Mouse (Mus musculus) frontal cortex, adult (tissue): ENCODE data around the gene Rictor.
"Not testable (repeated sequence)": the region's sequence is repeated elsewhere in the genome, so short reads cannot be mapped to it uniquely, and the experiment has no call there.

ENCODE experiments used
- ATAC-seq: cut with Nextera tagmentation; 2 replicates; pipeline ENCODE4 v1.9.2; 2017; ENCODE audit warnings: mild to moderate bottlenecking, moderate library complexity, mixed read lengths; ENCODE audit not compliant: low TSS enrichment

Rictor gene

DNA sequence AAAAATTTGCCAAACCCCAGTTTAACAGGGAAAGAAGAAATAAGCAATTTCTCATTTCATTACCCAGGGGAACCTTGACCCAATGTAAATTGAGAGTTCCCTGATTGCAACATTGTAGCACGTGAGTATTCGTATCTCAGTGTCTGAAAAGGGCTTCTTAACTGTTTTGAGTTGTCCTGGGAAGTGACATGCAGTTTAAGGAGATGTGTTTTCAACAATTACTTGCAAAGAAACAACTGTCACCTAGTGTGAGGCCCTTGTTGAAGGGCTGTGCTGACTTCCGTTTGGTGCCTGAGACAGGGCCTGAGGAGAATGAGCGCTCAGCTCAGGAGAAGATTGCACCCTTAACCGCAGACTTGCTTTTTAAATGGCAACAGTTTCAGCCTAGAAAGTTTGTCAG is 24.9 kb downstream of the Rictor start:
- ATAC-seq: no peak

DNA sequence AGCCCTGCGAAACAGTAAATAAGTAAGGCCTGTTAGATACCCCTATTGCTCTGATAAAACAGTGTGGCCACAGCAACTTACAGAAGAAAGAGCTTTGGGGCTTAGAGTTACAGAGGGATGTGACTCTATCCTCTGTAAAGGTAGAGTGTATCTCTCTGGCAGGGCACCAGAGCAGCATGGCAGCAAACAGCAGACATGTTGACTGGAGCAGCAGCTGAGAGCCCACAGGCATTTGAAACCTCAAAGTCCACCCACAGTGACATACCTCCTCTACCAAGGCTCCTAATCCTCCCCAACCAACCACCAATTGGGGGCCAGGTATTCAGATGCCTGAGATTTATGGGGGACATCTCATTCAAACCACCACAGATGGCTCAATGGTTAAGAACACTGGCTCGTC is 31.0 kb downstream of the Rictor start:
- ATAC-seq: no peak

DNA sequence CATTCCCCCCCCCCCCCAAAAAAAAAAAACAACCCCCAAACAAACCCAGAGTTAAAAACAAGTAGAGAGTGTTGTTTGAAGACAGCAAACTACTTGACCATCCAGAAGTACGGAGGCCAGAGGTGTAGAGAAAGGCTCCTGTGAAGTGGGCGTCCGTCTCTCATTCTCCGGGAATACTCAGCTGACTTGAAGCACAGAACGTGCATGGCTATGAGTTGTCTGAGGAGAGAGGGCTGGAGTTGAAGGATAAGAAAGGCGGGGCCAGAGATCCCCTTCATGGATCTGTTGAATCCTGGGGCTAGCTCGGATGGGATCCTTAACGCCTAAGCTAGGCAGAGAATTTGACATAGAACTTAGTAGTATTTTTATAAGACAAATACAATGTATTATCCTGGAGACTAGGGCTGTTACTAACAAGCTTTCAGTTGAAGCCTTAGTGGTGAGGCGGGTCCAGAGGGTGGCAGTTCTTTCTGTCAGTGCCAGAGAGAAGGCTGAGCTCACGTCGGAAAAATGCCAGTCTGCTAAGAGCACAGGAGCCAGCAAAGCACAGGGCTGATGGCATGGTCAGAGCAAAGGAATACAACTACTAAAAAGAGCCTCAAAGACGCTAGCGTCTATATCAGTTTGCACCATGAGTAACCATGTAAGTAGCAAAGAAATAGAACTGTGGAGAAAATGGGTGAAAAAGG is 34.3 kb downstream of the Rictor start:
- ATAC-seq: no peak; the same call in 1 of the 2 replicates

DNA sequence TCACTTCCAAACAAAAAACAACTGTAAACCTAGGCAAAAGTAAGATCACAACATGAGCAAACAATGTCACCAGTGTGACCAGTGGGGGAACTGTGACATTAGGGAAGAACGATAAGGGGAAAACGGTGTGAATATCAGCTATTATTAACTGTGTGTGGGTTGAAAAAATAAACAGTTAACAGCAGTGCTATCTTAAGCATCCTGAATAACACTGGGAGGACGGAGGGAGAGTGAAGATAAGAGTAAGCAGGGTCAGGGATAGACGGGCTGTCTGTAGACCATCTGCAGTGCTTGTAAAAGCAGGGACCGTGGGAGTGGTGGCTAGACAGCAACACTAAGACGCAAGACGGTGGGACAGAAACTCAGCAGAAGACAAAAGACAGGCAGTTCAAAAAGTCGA is 35.5 kb downstream of the Rictor start:
- no peak for ATAC-seq

DNA sequence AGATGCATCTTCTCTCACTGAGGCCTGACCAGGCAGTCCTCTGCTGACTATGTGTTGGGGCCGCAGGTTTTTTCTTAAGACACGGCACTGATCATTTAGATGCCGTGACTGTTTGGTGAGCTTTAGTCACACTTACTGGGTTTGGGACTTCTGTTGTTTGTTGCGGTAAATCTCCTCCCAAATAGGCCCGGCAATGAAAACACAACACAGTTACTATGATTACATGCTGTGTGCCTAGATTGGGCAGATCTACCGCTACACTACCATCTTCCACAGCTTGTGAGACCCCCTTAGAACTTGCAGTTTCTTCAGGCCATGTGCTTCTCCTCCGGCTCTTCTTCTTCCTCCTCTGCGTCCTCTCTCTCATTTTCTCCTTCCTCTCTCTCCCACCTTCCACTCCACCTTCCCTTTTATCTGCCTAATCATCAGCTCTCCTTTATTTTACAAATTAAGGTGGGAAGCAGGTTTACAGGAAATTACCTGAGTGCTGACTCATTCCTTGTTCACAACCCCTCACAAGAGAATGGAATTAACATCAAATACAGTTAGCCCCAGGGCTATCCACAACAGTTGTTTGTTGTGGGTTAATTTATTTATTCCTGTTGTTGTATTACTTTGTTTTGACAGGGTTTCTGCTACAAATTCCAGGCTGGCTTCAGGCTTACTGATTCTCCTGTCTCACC is 38.3 kb downstream of the Rictor start:
- not testable (repeated sequence) for ATAC-seq

DNA sequence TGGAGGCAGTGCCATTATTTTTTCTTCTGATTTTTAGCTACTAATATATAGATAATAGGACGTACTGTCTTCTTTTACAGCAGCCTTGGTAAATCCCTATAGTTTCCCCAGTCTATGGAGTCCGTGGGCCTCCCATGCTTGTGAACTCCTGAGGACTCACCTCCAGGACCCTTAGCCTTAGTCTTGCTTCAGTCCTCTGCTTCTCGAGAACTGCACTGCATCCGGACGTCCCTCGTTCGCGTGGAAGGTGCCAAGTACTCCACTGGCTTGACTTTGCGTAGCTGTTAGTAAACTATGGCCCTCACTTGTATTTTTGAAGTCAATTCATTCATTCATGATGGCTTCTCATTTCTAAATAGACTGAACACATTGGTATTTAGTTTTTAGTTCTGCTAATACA is 38.8 kb downstream of the Rictor start:
- ATAC-seq: no peak

DNA sequence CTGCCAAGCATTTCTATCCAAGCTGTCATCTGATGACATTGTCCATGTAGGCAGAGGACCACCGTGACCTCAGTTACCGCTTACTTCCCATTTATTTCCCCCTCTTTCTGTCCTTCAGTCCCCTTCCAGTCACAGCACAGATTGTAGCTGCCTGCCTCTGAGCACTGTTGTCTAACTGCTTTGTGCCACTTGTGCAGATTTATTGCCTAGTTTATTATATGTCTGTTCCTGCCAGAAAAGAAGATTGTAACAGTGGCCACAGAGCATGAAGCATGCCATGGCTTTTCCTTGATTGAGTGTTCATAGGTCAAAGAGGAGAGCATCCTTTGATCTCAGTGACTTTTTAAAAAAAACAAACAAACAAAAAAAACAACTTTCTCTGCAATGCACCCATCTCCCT is 46.2 kb downstream of the Rictor start:
- ATAC-seq: no peak

DNA sequence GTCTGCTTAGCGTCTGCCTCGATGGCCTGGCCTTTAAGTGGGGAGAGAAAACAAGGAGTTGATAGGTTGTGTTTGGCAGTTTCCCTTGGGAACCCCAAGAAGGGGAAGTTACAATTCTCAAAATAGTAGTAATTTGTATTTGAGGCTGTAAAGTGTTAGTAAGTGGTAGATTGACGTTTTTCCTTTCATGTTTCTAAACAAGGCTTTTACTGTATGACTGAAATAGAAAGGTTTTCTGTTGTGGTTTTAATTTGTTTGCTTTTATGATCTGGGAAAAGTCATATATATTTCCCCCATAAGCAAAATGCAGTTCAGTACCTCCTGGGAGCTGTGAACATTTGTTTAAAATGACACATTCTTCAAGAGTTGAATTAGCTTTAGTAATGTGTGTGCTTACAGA is 64.1 kb downstream of the Rictor start:
- ATAC-seq: no peak

DNA sequence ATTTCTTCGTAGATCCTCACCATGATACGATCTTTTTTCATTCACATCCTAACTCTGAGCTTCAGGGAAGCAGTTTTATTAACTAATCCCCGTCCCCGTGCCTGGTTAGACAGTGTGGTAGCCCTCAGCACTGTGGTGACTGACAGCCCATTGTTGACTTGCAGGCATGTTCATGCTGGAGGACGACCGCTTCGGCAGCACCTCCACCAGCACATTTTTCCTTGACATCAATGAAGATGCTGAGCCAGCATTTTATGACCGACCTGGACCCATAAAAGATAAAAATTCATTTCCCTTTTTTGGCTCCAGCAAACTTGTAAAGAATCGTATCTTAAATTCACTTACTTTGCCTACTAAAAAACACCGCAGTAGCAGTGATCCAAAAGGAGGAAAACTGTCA is 78.0 kb downstream of the Rictor start:
- no peak for ATAC-seq

DNA sequence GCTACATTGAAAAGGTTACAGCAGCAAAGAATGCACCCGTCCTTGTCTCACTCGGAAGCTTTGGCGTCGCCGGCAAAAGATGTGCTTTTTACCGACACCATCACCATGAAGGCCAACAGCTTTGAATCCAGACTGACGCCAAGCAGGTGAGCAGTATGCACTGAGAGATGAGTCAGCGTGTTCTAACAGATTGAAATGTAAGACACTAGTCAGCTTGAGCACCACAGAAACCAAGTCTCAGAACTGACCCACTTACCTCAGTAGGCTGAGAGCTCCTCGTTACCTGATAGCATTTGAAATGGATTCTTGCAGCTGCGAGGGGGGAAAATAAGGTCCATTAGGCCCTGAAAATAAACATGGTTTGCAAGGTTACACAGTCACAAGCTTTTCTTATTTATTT is 79.1 kb downstream of the Rictor start:
- peak; percentile 66 for ATAC-seq

DNA sequence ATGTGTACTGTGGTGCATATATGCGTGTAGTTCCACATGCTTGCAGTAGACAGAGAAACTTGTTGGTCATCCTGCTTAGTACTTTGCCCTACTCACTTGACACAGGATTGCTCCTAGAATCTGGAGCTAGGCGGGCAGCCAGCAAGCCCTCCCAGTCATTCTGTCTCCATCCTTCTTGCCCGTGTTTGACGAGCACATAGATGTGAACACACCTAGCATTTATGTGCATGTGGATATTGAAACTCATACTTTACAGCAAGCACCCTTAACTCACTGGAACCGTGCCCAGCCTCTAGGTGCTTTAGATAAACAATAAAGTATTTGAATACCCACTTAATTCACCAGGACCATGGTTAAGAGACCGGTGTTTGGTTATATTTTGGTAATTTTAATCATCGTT is 81.8 kb downstream of the Rictor start:
- no peak for ATAC-seq

DNA sequence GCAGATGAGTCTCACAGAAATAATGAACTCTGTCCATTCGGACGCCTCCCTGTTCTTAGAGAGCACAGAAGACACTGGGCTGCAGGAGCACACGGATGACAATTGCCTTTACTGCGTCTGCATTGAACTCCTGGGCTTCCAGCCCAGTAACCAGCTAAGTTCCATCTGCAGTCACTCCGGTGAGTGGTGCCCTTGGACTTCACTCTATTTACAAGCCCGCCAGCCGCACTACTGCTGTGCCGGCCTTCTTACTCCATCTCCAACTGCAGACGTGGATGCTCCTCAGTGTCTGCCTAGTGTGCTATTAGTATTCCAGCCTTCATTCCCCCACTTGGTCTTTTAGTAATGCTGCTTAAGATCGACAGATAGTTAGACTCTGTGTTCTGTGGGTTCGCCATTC is 83.5 kb downstream of the Rictor start:
- ATAC-seq: no peak

DNA sequence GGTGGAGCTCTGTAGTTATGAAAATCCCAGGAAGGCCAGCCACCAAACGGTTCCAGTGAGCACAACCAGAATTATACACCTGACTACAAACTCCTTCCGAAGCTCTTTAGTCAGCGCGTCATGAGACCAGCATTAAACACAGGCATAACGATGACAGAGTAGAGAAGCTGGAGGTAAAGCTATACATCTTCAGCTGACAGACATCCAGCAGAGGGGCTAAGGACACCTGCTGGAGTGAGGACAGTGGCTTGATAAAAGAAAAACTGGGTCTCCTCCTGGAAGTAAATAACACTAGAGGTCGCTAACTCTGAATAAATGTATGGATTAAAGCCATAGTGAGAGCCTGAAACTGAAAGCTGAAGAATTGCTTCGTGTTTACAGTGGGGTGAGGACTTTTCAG is 84.7 kb downstream of the Rictor start:
- no peak for ATAC-seq

DNA sequence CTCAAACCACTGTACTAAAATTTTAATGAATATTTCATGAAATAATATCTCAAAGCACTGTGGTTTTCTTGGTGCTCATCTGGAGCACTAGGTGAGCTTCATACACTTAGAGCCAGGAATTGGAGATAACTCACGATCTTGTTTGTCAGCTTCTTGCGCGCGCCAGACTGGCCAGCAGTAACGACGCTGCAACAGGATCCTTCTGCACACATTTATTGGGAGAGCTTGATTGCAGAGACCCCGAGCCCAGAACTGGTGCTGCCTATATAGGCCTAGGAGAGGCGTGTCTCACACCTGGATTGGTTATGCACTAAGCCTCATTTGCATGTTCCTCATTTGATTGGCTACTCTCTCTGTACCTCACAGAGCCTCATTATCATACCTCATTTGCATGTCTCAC is 93.0 kb downstream of the Rictor start:
- ATAC-seq: not testable (repeated sequence)

DNA sequence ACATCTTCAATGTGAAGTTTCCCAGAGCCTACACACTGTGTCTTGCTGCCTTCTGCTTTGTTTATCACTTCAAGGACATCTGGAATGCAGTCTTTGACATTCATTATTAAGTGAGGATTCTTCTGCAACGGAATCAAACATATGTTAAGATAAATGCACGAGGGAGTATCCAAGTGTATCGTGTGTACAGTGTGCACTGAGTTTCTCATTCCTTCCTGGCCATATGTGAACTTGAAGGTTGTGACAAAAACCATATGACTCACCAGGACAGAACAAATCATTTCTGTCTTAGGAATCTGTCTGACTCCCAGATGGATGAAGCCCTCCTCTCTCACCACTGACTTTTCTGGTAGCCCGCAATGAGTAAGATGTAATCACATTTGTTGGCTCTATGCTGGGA is 107.6 kb downstream of the Rictor start:
- ATAC-seq: no peak

DNA sequence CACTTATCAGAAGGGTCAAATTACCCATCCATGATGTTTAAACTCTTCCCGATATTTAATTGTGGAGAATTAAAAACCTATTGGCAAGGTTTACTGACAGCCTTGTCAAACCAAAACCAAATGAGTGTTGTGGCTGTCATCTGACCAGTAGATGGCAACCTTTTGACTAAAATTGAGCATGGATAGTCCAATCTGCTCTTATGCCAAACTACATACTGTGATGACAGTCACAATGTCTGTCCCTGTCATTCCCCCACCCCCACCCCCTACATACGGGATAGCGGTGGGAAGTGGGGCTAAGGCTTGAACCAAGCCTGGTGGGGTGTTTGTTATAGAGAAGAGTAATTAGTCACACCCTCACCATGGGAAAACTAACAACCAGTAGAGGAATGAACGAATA is 132.0 kb downstream of the Rictor start:
- peak; percentile 93 for ATAC-seq

DNA sequence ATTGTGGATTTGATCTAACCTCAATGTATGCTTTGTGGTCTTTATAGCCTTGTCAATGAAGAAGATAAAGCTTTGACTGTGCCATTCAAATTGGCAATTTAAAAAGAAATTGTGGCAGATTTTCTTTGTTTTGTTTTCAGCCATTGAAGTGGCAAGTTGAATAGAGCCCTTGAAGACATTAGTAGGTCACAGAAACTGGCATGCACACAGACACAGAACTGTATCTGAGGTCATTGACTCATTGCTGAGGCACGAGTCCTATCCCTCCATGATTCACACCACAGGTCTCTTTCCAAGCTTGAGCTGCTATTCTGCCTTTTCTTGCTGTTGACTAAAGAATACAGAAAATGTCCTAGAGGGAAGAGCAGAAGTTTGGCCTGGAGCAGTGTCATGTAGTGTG is 141.7 kb downstream of the Rictor start:
- no peak for ATAC-seq
